Mouse (Mus musculus): ENCODE data around the gene Gtf2a1l. TPM values are rescaled to one million over a fixed set of nuclear protein-coding genes. Genes with fewer than 3 reads are reported as not detected.

Gtf2a1l gene
- polyA plus RNA-seq, 1 experiment, result not detected

GRCm38 (mm10) chr17:88688226-88688625 lies 19.8 kb downstream of the Gtf2a1l start:
- no peak overlapping the region for H3K4me3 ChIP-seq (ENCODE audit: insufficient read depth, low read length)
- no peak for TF ChIP-seq CTCF (IDR thresholded peaks at IDR 0.05; ENCODE audit: borderline replicate concordance, insufficient read depth, low read length)
- no peak for TF ChIP-seq POLR2A (IDR thresholded peaks at IDR 0.05; ENCODE audit: low read depth, low read length)
- H3K4me1 ChIP-seq (ENCODE audit: control insufficient read depth, insufficient read depth, low read length), result no peaks in the 10 kb centered on the region
- H3K27ac ChIP-seq (ENCODE audit: insufficient read depth, low read length), result no peak overlapping the region

DNA sequence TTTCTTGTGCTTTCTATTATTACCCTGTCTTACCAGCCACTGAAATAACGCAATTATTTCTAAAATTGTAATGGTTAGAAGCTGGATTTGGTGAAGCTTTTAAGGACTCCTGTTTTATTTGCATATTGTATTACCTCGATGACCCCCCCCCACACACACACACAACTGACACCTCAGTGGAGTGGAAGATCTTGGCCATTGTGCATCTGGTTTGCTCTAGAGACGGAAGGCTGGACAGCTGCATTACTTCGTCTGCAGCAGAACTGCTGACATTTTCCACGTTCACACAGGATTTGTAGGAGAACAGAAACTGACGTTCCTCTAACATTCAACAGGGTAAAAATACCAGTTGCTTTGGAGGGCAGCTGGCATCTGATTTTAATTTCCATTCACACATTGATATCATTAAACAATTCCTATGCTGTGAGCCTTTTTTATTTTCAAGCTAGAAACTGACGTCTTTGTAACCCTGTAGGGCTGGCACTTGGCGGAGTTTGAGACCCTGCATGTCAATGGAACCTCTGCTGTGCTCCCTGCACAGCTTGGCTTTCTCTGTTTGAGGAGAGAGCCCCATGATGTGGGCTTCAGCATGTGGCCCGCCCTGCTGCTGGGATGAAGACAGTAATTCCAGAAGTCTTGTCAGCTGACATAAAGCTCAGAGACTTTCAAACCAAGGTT lies 28.3 kb downstream of the Gtf2a1l start:
- TF ChIP-seq POLR2A (IDR thresholded peaks at IDR 0.05; ENCODE audit: low read depth, low read length) (no peak), CTCF (IDR thresholded peaks at IDR 0.05; ENCODE audit: borderline replicate concordance, insufficient read depth, low read length) (no peak)
- H3K27ac ChIP-seq (ENCODE audit: insufficient read depth, low read length), result no peak overlapping the region

GRCm38 (mm10) chr17:88700901-88701300 lies 32.4 kb downstream of the Gtf2a1l start:
- Histone ChIP-seq H3K27ac (ENCODE audit: insufficient read depth, low read length) (no peak overlapping the region), H3K4me1 (ENCODE audit: control insufficient read depth, insufficient read depth, low read length) (no peaks in the 10 kb centered on the region), H3K4me3 (ENCODE audit: insufficient read depth, low read length) (no peak overlapping the region)
- no peak for TF ChIP-seq POLR2A (IDR thresholded peaks at IDR 0.05; ENCODE audit: low read depth, low read length)

More for the DNA sequence above, 28.3 kb downstream of the Gtf2a1l start:
- Histone ChIP-seq H3K4me1 (ENCODE audit: control insufficient read depth, insufficient read depth, low read length) (no peaks in the 10 kb centered on the region), H3K4me3 (ENCODE audit: insufficient read depth, low read length) (no peak overlapping the region)

- Histone ChIP-seq H3K4me1 (ENCODE audit: control insufficient read depth, insufficient read depth, low read length) (no peaks in the 10 kb centered on the region), H3K27ac (ENCODE audit: insufficient read depth, low read length) (no peak overlapping the region), H3K4me3 (ENCODE audit: insufficient read depth, low read length) (no peak overlapping the region)
- TF ChIP-seq POLR2A (IDR thresholded peaks at IDR 0.05; ENCODE audit: low read depth, low read length) (no peak), CTCF (IDR thresholded peaks at IDR 0.05; ENCODE audit: borderline replicate concordance, insufficient read depth, low read length) (no peak)
Measured at GRCm38 (mm10) chr17:88702345-88702744, 33.9 kb downstream of the Gtf2a1l start.

- Histone ChIP-seq H3K4me1 (ENCODE audit: control insufficient read depth, insufficient read depth, low read length) (no peaks in the 10 kb centered on the region), H3K4me3 (ENCODE audit: insufficient read depth, low read length) (no peak overlapping the region), H3K27ac (ENCODE audit: insufficient read depth, low read length) (no peak overlapping the region)
- TF ChIP-seq POLR2A (IDR thresholded peaks at IDR 0.05; ENCODE audit: low read depth, low read length), result no peak
- TF ChIP-seq CTCF (IDR thresholded peaks at IDR 0.05; ENCODE audit: borderline replicate concordance, insufficient read depth, low read length), result no peak
Measured at GRCm38 (mm10) chr17:88703112-88703511, 34.7 kb downstream of the Gtf2a1l start.

DNA sequence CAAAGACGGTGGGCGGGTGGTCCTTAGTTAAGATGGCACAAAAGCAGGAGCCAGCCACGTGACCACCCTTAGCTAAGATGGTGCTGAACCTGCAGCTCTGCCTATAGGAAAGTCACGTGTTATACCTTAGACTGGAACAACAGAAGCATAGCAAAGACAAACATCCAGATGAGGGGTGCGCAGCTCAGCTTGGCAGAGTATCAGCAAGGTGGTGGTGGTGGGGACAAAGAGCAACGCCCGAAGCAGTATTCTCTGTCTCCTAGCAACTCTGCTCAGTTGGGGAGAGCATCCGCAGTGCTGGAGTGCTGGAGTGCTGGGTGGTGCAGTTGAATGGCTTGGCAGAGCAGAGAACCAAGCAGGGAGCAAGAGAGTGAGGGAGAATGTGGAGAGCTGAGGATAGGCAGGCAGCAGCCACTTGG lies 37.8 kb downstream of the Gtf2a1l start:
- no peak overlapping the region for H3K27ac ChIP-seq (ENCODE audit: insufficient read depth, low read length)
- TF ChIP-seq POLR2A (IDR thresholded peaks at IDR 0.05; ENCODE audit: low read depth, low read length) (no peak), CTCF (IDR thresholded peaks at IDR 0.05; ENCODE audit: borderline replicate concordance, insufficient read depth, low read length) (no peak)
- no peaks in the 10 kb centered on the region for H3K4me1 ChIP-seq (ENCODE audit: control insufficient read depth, insufficient read depth, low read length)
- H3K4me3 ChIP-seq (ENCODE audit: insufficient read depth, low read length), result no peak overlapping the region

DNA sequence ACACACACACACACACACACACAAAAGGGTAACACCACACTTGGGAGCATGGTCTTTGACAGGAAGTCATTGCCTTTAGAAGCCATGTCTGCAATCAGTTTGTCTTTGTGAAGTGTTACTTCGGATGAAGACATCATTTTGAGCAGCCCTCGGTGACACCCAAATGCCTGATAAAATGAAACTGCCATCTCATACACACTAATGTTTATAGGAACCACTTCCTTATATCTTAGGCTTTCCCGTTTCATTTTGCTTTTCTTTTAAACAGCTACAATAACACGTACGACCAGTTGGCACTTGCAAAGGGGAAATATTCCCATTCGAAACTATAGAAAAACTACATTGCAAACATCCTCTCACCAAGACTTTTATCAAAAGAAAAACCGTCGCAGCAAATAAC lies 81.2 kb downstream of the Gtf2a1l start:
- no peak overlapping the region for H3K27ac ChIP-seq (ENCODE audit: insufficient read depth, low read length)
- H3K4me1 ChIP-seq (ENCODE audit: control insufficient read depth, insufficient read depth, low read length), result no peaks in the 10 kb centered on the region
- no peak for TF ChIP-seq CTCF (IDR thresholded peaks at IDR 0.05; ENCODE audit: borderline replicate concordance, insufficient read depth, low read length)
- TF ChIP-seq POLR2A (IDR thresholded peaks at IDR 0.05; ENCODE audit: low read depth, low read length), result no peak
- no peak overlapping the region for H3K4me3 ChIP-seq (ENCODE audit: insufficient read depth, low read length)

- Histone ChIP-seq H3K4me1 (ENCODE audit: control insufficient read depth, insufficient read depth, low read length) (no peaks in the 10 kb centered on the region), H3K4me3 (ENCODE audit: insufficient read depth, low read length) (0 out of 2 replicates have a peak overlapping the region, but pooled peaks have one; percentile 8), H3K27ac (ENCODE audit: insufficient read depth, low read length) (no peak overlapping the region)
- TF ChIP-seq POLR2A (IDR thresholded peaks at IDR 0.05; ENCODE audit: low read depth, low read length), result no peak
- peak; percentile 66 for TF ChIP-seq CTCF (IDR thresholded peaks at IDR 0.05; ENCODE audit: borderline replicate concordance, insufficient read depth, low read length)
Measured at GRCm38 (mm10) chr17:88752827-88753471, 84.5 kb downstream of the Gtf2a1l start.

GRCm38 (mm10) chr17:88753472-88753857 lies 85.0 kb downstream of the Gtf2a1l start:
- H3K4me1 ChIP-seq (ENCODE audit: control insufficient read depth, insufficient read depth, low read length), result no peaks in the 10 kb centered on the region
- no peak overlapping the region for H3K27ac ChIP-seq (ENCODE audit: insufficient read depth, low read length)
- TF ChIP-seq CTCF (IDR thresholded peaks at IDR 0.05; ENCODE audit: borderline replicate concordance, insufficient read depth, low read length), result no peak
- no peak for TF ChIP-seq POLR2A (IDR thresholded peaks at IDR 0.05; ENCODE audit: low read depth, low read length)
- H3K4me3 ChIP-seq (ENCODE audit: insufficient read depth, low read length), result peak overlapping the region; percentile 8; the same call in 1 of the 2 replicates

- TF ChIP-seq POLR2A (IDR thresholded peaks at IDR 0.05; ENCODE audit: low read depth, low read length), result no peak
- no peak for TF ChIP-seq CTCF (IDR thresholded peaks at IDR 0.05; ENCODE audit: borderline replicate concordance, insufficient read depth, low read length)
- Histone ChIP-seq H3K4me1 (ENCODE audit: control insufficient read depth, insufficient read depth, low read length) (no peaks in the 10 kb centered on the region), H3K27ac (ENCODE audit: insufficient read depth, low read length) (no peak overlapping the region), H3K4me3 (ENCODE audit: insufficient read depth, low read length) (no peak overlapping the region)
Measured at GRCm38 (mm10) chr17:88755776-88756175, 87.3 kb downstream of the Gtf2a1l start.
